Mouse (Mus musculus) neural tube, embryonic 12.5 days (tissue): ENCODE measurements around the gene Pip5kl1. TPM values are rescaled to one million over a fixed set of nuclear protein-coding genes. Genes with fewer than 3 reads are reported as not detected.

Source experiments
- ATAC-seq: fragments of 200-750 bp; cut with Nextera tagmentation; 2 replicates; pipeline ENCODE4 v1.8.0; 2017; ENCODE audit warnings: low read depth, mild to moderate bottlenecking, moderate TSS enrichment, moderate library complexity; ENCODE audit not compliant: low FRiP score
- H3K27ac ChIP-seq: fragments of 300-500 bp; sonication (generic); 2 replicates; pipeline ENCODE4 v1.5.1; 2016
- H3K27me3 ChIP-seq: fragments of 300-500 bp; sonication (generic); replicated peaks from 2 replicates; pipeline ENCODE4 v1.6.1; 2016; ENCODE audit warnings: mild to moderate bottlenecking
- H3K36me3 ChIP-seq: fragments of 300-500 bp; sonication (generic); 2 replicates; pipeline ENCODE4 v1.6.1; 2016; ENCODE audit warnings: mild to moderate bottlenecking
- H3K4me1 ChIP-seq: fragments of 300-500 bp; sonication (generic); 2 replicates; pipeline ENCODE4 v1.6.1; 2016
- H3K4me2 ChIP-seq: fragments of 300-500 bp; sonication (generic); replicated peaks from 2 replicates; pipeline ENCODE4 v1.6.1; 2016; ENCODE audit warnings: mild to moderate bottlenecking
- H3K4me3 ChIP-seq: fragments of 300-500 bp; sonication (generic); 2 replicates; pipeline ENCODE4 v1.5.1; 2016
- H3K9ac ChIP-seq: fragments of 300-500 bp; sonication (generic); 2 replicates; pipeline ENCODE4 v1.6.1; 2016; ENCODE audit warnings: mild to moderate bottlenecking
- H3K9me3 ChIP-seq: fragments of 300-500 bp; sonication (generic); 2 replicates; pipeline ENCODE4 v1.6.1; 2016; ENCODE audit warnings: mild to moderate bottlenecking
- WGBS: fragments of 180-500 bp; shearing (Covaris S2); methylation state at CpG from one replicate; pipeline ENCODE4 v1.1.7; 2016; 5-methylcytosine and 5-hydroxymethylcytosine counted together
- polyA plus RNA-seq: library from polyadenylated mRNA; unstranded; fragments of >200 nt; fragmentation: Nextera tagmentation; extraction: Ambion mirVana; gene quantifications from 2 replicates; pipeline ENCODE4 v1.2.1, GENCODE M21; 2016

Gene Pip5kl1
- polyA plus RNA-seq, 1 experiment from 2014 or later: 4.0 TPM

- Histone ChIP-seq H3K4me3 (peak overlapping the region; percentile 87), H3K9me3 (no peaks in the 10 kb centered on the region), H3K36me3 (no peaks in the 10 kb centered on the region), H3K9ac (peak overlapping the region; percentile 95), H3K27me3 (no peaks in the 10 kb centered on the region), H3K4me2 (peak overlapping the region; percentile 90), H3K27ac (no peak overlapping the region), H3K4me1 (peaks cover 54% of the 10 kb centered on the region)
- WGBS: 11% methylated on average over 9 of the region's 9 CpGs
- ATAC-seq: no peak
Measured at GRCm38 (mm10) chr2:32537360-32537905, 37.2 kb upstream of the Pip5kl1 start.

DNA sequence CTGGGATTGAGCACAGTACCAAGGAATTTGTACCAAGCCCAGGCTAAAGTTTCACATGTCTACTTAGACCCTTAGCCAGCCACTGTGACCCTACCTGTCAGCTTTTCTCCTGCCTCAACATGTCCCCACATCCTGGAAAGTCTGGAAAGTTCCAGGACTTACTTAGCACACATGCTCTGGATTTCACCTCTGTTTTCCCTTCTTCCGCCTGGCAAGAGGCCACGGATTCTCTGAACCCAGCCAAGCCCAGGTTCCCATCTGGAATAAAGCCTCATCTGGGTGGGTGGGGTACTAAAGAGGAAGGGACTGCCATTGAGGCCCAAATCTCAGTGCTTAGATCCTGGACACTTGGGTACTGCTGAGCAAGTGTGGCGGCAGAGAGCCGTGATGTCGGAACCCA is 36.7 kb upstream of the Pip5kl1 start:
- WGBS: 90% methylated on average over 5 of the region's 5 CpGs
- H3K36me3 ChIP-seq: no peaks in the 10 kb centered on the region

DNA sequence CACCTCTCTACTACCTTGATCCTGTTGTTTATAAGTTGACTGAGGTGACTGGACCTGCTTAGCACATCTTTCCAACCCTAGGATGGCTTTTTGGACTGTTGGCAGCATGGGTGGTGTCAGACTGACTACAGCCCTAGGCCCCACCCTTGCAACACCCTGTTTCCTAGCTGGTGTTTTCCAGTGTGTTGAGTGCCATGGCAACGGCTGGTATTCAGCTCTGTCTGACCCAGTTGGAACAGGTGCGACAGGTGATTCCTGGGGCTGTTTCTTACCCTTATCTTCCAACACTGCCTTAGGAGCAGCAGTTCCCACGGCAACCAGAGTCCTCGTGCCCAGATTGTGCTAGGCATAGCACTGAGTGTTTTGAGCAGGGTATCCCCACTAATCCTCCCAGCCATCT is 36.1 kb upstream of the Pip5kl1 start:
- H3K9ac ChIP-seq: 0 out of 2 replicates have a peak overlapping the region, but pooled peaks have one; percentile 8
- WGBS: 78% methylated on average over 4 of the region's 4 CpGs
- peak overlapping the region; percentile 90 for H3K4me2 ChIP-seq
- no peak overlapping the region for H3K4me3 ChIP-seq
- H3K27me3 ChIP-seq: no peaks in the 10 kb centered on the region
- no peak overlapping the region for H3K27ac ChIP-seq
- peaks cover 54% of the 10 kb centered on the region for H3K4me1 ChIP-seq
- H3K9me3 ChIP-seq: no peaks in the 10 kb centered on the region
- no peaks in the 10 kb centered on the region for H3K36me3 ChIP-seq
- no peak for ATAC-seq

More for the DNA sequence above, 36.7 kb upstream of the Pip5kl1 start:
- Histone ChIP-seq H3K27ac (no peak overlapping the region), H3K4me1 (peaks cover 54% of the 10 kb centered on the region), H3K27me3 (no peaks in the 10 kb centered on the region), H3K4me3 (peak overlapping the region; percentile 87; the same call in 1 of the 2 replicates), H3K9ac (peak overlapping the region; percentile 95; the same call in 1 of the 2 replicates), H3K9me3 (no peaks in the 10 kb centered on the region), H3K4me2 (peak overlapping the region; percentile 90)
- ATAC-seq: no peak

DNA sequence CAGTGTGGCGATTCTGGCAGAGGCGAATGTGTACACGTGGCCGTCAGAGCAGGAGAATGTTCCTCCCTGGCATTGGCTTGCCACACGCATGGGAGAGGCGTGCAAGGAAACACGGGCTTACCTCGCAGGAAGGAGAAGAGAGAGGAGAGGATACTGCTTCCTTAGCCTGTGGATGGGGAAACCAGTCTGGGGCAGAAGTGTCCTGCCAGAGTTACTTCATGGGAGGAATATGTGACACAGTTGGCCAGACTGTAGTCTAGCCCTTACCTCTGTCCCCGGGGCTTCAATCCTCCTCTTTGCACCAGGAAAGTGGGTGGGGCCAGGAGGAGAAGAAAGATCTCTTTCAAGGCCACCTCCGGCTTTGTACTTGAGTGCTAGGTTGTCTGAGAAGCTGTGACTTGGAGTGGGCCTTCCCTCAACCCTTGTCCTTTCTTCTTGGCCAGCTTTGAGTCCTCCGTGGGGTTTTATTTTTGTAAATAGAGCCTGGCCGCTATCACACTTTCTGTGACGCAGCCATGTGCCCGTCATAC is 35.1 kb upstream of the Pip5kl1 start:
- no peaks in the 10 kb centered on the region for H3K9me3 ChIP-seq
- H3K27ac ChIP-seq: no peak overlapping the region
- no peak for ATAC-seq
- no peaks in the 10 kb centered on the region for H3K36me3 ChIP-seq
- no peaks in the 10 kb centered on the region for H3K27me3 ChIP-seq
- peaks cover 44% of the 10 kb centered on the region for H3K4me1 ChIP-seq
- 84% methylated on average over 14 of the region's 14 CpGs for WGBS
- H3K4me3 ChIP-seq: no peak overlapping the region
- no peak overlapping the region for H3K9ac ChIP-seq
- H3K4me2 ChIP-seq: peak overlapping the region; percentile 90; the same call in 1 of the 2 replicates

DNA sequence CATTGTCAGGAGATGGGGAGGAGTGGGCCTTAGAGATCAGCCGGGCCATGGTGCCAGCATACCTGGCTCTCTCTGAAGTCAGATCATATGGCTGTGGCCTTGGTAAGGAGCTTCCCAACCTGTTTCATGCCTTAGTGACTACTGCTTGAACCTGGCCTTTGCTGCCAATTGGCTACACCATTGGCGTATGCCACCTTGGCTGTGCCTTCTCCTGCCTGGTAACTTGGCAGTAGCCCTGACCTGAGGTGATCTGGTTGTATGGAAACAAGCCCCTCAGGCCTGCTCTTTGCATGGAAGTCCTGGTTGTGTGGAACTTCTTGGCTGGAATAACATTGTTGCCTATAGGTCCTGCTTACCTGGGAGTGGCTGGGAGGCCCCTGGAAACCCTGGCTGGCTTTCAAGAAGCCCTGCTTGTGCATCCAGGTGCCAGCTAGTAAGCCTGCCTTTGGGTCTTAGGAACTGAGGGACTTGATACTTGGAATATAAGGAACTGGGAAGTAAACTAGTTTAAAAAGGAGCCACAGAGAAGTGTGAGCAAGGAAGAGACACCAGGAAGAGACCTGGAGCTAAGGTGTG is 33.2 kb upstream of the Pip5kl1 start:
- Histone ChIP-seq H3K36me3 (0 out of 2 replicates have a peak, but pooled peaks cover 4% of the 10 kb centered on the region), H3K9ac (no peak overlapping the region), H3K27me3 (no peaks in the 10 kb centered on the region), H3K4me2 (no peak overlapping the region), H3K9me3 (no peaks in the 10 kb centered on the region), H3K27ac (no peak overlapping the region), H3K4me1 (peaks cover 34% of the 10 kb centered on the region), H3K4me3 (no peak overlapping the region)
- 93% methylated on average over 2 of the region's 2 CpGs for WGBS
- ATAC-seq: no peak

GRCm38 (mm10) chr2:32541986-32542573 is 32.5 kb upstream of the Pip5kl1 start:
- 93% methylated on average over 4 of the region's 4 CpGs for WGBS

DNA sequence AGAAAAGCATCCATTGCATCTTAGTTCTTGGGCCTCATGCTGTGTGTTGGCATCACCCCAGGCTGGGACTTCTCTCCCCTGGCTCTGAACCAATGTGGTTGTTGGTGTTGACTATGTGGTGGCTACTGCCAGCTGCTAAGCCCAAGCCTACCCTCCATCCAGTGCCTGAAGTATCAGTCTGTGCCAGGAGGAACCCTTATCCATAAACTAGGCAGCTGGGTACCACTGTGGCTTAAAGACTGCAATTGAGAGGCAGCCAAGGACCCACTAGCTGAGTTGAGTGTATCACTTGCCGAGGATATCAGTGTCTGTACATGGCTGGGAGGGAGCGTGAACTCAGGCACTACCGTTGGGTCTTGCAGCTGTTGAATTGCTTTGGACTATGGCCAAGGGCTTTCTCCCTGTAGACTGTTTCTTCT is 31.6 kb upstream of the Pip5kl1 start:
- 0 out of 2 replicates have a peak, but pooled peaks cover 4% of the 10 kb centered on the region for H3K36me3 ChIP-seq
- no peak overlapping the region for H3K27ac ChIP-seq
- H3K9me3 ChIP-seq: no peaks in the 10 kb centered on the region
- no peak overlapping the region for H3K4me2 ChIP-seq
- H3K4me1 ChIP-seq: peaks cover 19% of the 10 kb centered on the region
- no peak for ATAC-seq
- 93% methylated on average over 3 of the region's 3 CpGs for WGBS
- H3K27me3 ChIP-seq: no peaks in the 10 kb centered on the region
- no peak overlapping the region for H3K9ac ChIP-seq
- H3K4me3 ChIP-seq: no peak overlapping the region

More at GRCm38 (mm10) chr2:32541986-32542573, 32.5 kb upstream of the Pip5kl1 start:
- no peaks in the 10 kb centered on the region for H3K27me3 ChIP-seq
- peaks cover 28% of the 10 kb centered on the region for H3K4me1 ChIP-seq
- H3K4me2 ChIP-seq: no peak overlapping the region
- H3K9me3 ChIP-seq: no peaks in the 10 kb centered on the region
- H3K4me3 ChIP-seq: no peak overlapping the region
- no peak overlapping the region for H3K9ac ChIP-seq
- H3K27ac ChIP-seq: no peak overlapping the region
- ATAC-seq: no peak
- 0 out of 2 replicates have a peak, but pooled peaks cover 4% of the 10 kb centered on the region for H3K36me3 ChIP-seq

DNA sequence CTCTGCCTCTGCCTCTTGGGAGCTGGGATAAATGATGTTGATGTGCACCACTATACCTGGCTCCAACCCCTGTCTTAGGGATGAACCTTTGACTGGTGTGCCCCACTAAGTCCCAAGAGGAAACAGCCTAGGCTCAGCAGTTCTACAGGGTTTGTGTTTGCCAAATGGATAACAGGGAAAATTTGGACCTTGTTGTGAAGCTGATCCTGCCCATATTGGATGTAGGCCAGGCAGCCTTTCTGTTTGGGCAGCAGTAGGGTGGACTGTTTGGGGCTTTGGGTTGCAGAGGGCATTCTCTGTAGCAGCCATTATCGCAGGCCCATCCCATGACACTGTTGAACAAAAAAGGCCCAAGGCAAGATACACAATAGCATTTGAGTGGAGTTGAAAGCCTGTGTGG is 27.6 kb upstream of the Pip5kl1 start:
- Histone ChIP-seq H3K9ac (no peak overlapping the region), H3K36me3 (0 out of 2 replicates have a peak, but pooled peaks cover 7% of the 10 kb centered on the region), H3K4me3 (no peak overlapping the region), H3K9me3 (no peaks in the 10 kb centered on the region), H3K27me3 (no peaks in the 10 kb centered on the region), H3K4me1 (peaks cover 5% of the 10 kb centered on the region; the same call in 1 of the 2 replicates), H3K4me2 (no peak overlapping the region), H3K27ac (no peak overlapping the region)
- ATAC-seq: no peak
- WGBS: 89% methylated on average over 1 of the region's 1 CpGs

DNA sequence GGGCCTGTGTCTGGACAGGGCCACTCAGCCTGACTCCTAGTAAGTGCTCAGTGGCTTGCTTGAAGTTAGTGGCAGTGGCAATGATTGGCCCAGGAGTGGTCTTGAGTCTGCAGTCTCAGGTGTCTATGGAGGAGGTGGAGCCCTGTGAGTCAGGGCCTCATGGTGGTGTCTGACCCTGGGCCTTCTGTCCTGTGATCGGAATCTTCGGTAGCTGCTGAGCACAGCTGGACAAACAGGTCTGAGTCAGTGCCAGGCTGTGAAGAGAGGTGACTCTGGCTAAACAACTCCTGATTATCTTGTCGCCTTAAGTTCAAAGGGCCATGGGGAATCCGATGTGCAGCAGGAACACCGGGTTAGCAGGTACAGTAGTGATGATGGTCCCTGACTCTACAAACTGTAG is 27.2 kb upstream of the Pip5kl1 start:
- no peak for ATAC-seq
- peaks cover 5% of the 10 kb centered on the region; the same call in 1 of the 2 replicates for H3K4me1 ChIP-seq
- no peak overlapping the region for H3K9ac ChIP-seq
- H3K27me3 ChIP-seq: no peaks in the 10 kb centered on the region
- H3K36me3 ChIP-seq: 0 out of 2 replicates have a peak, but pooled peaks cover 7% of the 10 kb centered on the region
- H3K4me2 ChIP-seq: no peak overlapping the region
- WGBS: 87% methylated on average over 5 of the region's 5 CpGs
- no peak overlapping the region for H3K27ac ChIP-seq
- no peaks in the 10 kb centered on the region for H3K9me3 ChIP-seq
- no peak overlapping the region for H3K4me3 ChIP-seq

DNA sequence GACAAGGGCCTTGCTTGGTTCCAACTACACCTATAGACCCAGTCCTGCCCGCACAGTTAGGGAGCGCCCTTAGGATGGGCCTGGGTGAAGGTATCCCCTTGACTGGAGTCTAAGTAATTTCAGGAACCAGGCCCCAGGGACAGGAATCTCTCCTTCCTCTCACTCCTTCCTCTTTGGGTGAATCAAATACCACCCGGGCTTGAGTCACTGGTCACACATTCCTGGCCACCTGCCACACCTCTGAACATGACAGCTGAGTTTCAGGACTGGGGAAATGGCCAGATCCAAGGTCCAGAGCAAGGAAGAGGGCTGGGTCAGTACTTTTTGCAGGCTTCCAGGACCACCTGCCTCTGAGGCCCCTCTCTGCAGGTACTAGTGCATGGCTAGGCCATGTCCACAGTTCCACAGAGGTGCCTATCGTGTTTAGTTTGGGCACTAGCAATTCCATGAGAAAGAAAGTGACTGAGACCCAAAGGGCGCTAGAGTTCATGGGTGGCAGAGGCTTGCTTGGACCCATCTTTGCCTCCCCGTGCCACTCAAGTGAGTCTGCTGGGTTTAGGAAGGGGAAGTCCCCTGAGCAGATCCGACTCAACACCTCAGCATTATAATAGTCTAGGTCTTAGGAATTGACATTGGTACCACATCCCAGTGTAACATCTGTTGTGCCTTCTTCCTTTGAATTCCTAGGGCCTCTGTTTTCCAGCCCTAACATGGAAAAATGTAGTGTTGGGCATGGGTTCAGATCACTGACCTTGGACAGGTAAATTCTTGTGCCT is 26.4 kb upstream of the Pip5kl1 start:
- Histone ChIP-seq H3K4me2 (no peak overlapping the region), H3K9ac (no peak overlapping the region), H3K4me3 (no peak overlapping the region), H3K4me1 (peaks cover 5% of the 10 kb centered on the region; the same call in 1 of the 2 replicates), H3K27me3 (no peaks in the 10 kb centered on the region), H3K27ac (no peak overlapping the region), H3K36me3 (0 out of 2 replicates have a peak, but pooled peaks cover 7% of the 10 kb centered on the region), H3K9me3 (no peaks in the 10 kb centered on the region)
- 89% methylated on average over 7 of the region's 7 CpGs for WGBS
- ATAC-seq: no peak

DNA sequence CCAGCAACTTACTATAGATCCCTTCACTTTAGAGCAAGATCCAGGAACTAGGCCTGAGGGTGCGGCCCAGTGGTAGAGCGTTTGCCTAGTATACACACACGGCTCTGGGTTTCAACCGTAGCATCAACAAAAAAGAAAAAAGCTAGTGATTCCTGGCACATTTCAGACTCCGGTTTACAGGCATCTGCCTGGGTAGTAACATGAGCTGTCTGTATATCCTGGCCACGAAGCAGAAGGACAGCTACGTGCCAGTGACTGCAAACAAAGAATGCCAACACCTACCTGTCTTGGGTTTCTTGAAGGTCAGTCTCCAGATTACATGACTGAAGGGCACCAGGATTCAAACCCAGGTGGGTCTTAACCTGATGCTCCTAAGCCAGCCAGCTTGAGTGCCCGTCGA is 25.4 kb upstream of the Pip5kl1 start:
- H3K4me3 ChIP-seq: no peak overlapping the region
- H3K4me1 ChIP-seq: peaks cover 5% of the 10 kb centered on the region; the same call in 1 of the 2 replicates
- H3K4me2 ChIP-seq: no peak overlapping the region
- 0 out of 2 replicates have a peak, but pooled peaks cover 7% of the 10 kb centered on the region for H3K36me3 ChIP-seq
- no peak overlapping the region for H3K9ac ChIP-seq
- H3K9me3 ChIP-seq: no peaks in the 10 kb centered on the region
- no peaks in the 10 kb centered on the region for H3K27me3 ChIP-seq
- WGBS: 89% methylated on average over 9 of the region's 9 CpGs
- ATAC-seq: no peak
- no peak overlapping the region for H3K27ac ChIP-seq
